Mouse (Mus musculus) embryonic facial prominence, embryonic 13.5 days (tissue): ENCODE results near the gene Tle2. TPM values are rescaled to one million over a fixed set of nuclear protein-coding genes. Genes with fewer than 3 reads are reported as not detected.

ENCODE experiments used
- ATAC-seq: fragments of 200-750 bp; cut with Nextera tagmentation; 2 replicates; pipeline ENCODE4 v1.8.0; 2017; ENCODE audit warnings: low read depth; ENCODE audit not compliant: insufficient number of reproducible peaks, insufficient read depth, low FRiP score, low TSS enrichment
- H3K27ac ChIP-seq: fragments of 300-500 bp; sonication (generic); 2 replicates; pipeline ENCODE4 v1.5.1; 2015; ENCODE audit warnings: moderate library complexity, mild to moderate bottlenecking, inconsistent platforms
- H3K27me3 ChIP-seq: fragments of 300-500 bp; sonication (generic); 2 replicates; pipeline ENCODE4 v1.6.1; 2015; ENCODE audit warnings: mild to moderate bottlenecking, inconsistent platforms
- H3K36me3 ChIP-seq: fragments of 300-500 bp; sonication (generic); 2 replicates; pipeline ENCODE4 v1.6.1; 2015; ENCODE audit warnings: mild to moderate bottlenecking, inconsistent platforms
- H3K4me1 ChIP-seq: fragments of 300-500 bp; sonication (generic); 2 replicates; pipeline ENCODE4 v1.6.1; 2015; ENCODE audit warnings: inconsistent platforms
- H3K4me2 ChIP-seq: fragments of 300-500 bp; sonication (generic); 2 replicates; pipeline ENCODE4 v1.6.1; 2015; ENCODE audit warnings: moderate library complexity, mild to moderate bottlenecking, inconsistent platforms
- H3K4me3 ChIP-seq: fragments of 300-500 bp; sonication (generic); 2 replicates; pipeline ENCODE4 v1.5.1; 2015; ENCODE audit warnings: mild to moderate bottlenecking, inconsistent platforms
- H3K9ac ChIP-seq: fragments of 300-500 bp; sonication (generic); 2 replicates; pipeline ENCODE4 v1.6.1; 2015; ENCODE audit warnings: mild to moderate bottlenecking, inconsistent platforms
- H3K9me3 ChIP-seq: fragments of 300-500 bp; sonication (generic); 2 replicates; pipeline ENCODE4 v1.6.1; 2016; ENCODE audit warnings: inconsistent platforms
- WGBS: fragments of 180-500 bp; shearing (Covaris S2); methylation state at CpG from one replicate; pipeline ENCODE4 v1.1.7; 2015; ENCODE audit warnings: mixed read lengths; 5-methylcytosine and 5-hydroxymethylcytosine counted together
- polyA plus RNA-seq: library from polyadenylated mRNA; unstranded; fragments of >200 nt; fragmentation: Nextera tagmentation; extraction: Ambion mirVana; gene quantifications from 2 replicates; pipeline ENCODE4 v1.2.1, GENCODE M21; 2015

The Tle2 gene
- polyA plus RNA-seq, 1 experiment from 2014 or later: 71.4 TPM

DNA sequence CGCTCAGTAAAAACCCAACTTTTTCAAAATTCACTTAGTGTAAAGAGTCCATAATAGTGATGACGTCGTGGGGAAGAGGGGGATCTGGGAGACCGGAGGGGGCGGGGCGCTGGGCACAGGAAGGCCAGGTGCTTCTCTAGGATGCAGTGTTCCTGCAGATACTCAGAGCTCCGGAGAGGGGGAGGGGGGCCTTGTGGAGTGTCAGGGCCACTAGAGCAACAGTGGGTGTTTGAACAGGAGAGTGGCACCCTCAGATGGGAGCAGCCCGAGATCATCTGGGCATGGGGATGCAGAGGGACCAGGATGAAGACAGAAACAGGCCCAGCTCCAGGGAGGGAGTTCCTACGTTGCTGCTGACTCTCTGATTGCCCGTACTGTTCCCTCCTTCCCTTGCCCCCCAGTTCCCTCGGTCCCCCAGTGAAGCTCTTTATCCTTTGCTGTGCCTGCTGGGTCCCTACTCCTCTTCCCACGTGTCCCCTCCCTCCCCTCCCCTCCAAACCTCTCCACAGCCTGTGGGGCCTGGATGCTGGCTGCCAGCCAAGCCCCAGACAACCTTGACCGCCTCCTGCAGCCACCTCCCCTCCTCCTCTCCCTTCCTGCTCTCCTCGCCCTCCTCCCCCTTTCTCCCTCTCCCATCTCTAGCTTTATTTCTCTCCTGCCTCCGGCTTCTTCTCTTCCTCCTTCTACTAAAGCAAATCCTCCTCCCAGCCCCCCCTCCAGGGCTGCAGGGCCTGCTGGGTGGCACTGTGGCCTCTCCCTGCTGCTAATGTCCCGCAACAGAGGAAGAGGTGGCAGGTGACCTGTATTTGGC is 5.8 kb upstream of the Tle2 start:
- 6% methylated on average over 15 of the region's 16 CpGs for WGBS
- H3K4me2 ChIP-seq: peak overlapping the region; percentile 43
- H3K4me1 ChIP-seq: peaks cover 77% of the 10 kb centered on the region
- peak overlapping the region; percentile 32; the same call in 1 of the 2 replicates for H3K9ac ChIP-seq
- H3K27ac ChIP-seq: peak overlapping the region; percentile 95
- no peaks in the 10 kb centered on the region for H3K9me3 ChIP-seq
- ATAC-seq: no peak
- 0 out of 2 replicates have a peak, but pooled peaks cover 4% of the 10 kb centered on the region for H3K27me3 ChIP-seq
- H3K36me3 ChIP-seq: peaks cover 40% of the 10 kb centered on the region
- no peak overlapping the region for H3K4me3 ChIP-seq

GRCm38 (mm10) chr10:81569507-81570237 is 4.7 kb upstream of the Tle2 start:
- Histone ChIP-seq H3K4me2 (no peak overlapping the region), H3K27ac (peak overlapping the region; percentile 95), H3K36me3 (peaks cover 30% of the 10 kb centered on the region), H3K4me1 (peaks cover 77% of the 10 kb centered on the region), H3K9me3 (no peaks in the 10 kb centered on the region), H3K9ac (no peak overlapping the region), H3K27me3 (peaks cover 10% of the 10 kb centered on the region; the same call in 1 of the 2 replicates), H3K4me3 (no peak overlapping the region)
- ATAC-seq: no peak
- 36% methylated on average over 9 of the region's 9 CpGs for WGBS

DNA sequence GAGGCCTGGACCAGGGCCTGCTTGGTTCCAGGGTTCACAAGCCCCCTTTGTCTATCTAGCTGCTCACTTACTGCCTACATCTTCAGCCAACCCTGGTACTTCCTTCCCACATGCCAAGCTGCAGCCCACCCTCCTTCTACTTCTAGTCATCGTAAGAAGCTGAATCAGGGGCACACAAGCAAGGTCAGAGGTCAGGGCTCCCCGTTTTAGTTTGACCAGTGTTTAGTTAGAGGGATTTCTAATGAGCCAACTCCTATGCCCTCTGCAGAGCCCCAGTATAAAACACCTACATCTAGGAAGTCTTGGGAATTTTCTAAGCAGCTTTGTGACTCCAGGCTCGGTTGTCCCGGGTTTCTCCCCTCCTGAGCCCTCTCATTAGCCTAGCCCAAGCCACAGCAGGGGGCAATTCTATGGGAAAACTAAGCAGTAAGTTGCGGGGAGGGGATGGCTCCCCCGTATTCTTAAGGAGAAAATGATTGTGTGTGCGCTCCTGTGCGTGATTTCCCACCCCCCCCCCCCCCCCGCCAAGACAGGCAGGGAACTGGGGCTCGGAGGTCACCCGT is 4.0 kb upstream of the Tle2 start:
- H3K4me1 ChIP-seq: peaks cover 76% of the 10 kb centered on the region
- no peaks in the 10 kb centered on the region for H3K9me3 ChIP-seq
- 0 out of 2 replicates have a peak, but pooled peaks have one; percentile 1 for ATAC-seq
- H3K4me2 ChIP-seq: peak overlapping the region; percentile 75
- H3K36me3 ChIP-seq: peaks cover 23% of the 10 kb centered on the region
- H3K4me3 ChIP-seq: peak overlapping the region; percentile 44
- H3K27ac ChIP-seq: peak overlapping the region; percentile 95
- peak overlapping the region; percentile 38; the same call in 1 of the 2 replicates for H3K9ac ChIP-seq
- H3K27me3 ChIP-seq: peaks cover 10% of the 10 kb centered on the region; the same call in 1 of the 2 replicates
- WGBS: under 1% methylated on average over 10 of the region's 11 CpGs

- H3K4me1 ChIP-seq: peaks cover 76% of the 10 kb centered on the region
- H3K9me3 ChIP-seq: no peaks in the 10 kb centered on the region
- peaks cover 10% of the 10 kb centered on the region for H3K27me3 ChIP-seq
- H3K27ac ChIP-seq: peak overlapping the region; percentile 95
- peaks cover 17% of the 10 kb centered on the region for H3K36me3 ChIP-seq
- peak overlapping the region; percentile 44 for H3K4me3 ChIP-seq
- peak; percentile 50 for ATAC-seq
- peak overlapping the region; percentile 38; the same call in 1 of the 2 replicates for H3K9ac ChIP-seq
- WGBS: 1% methylated on average over 34 of the region's 34 CpGs
- H3K4me2 ChIP-seq: peak overlapping the region; percentile 75
Measured at GRCm38 (mm10) chr10:81570831-81571500, 3.4 kb upstream of the Tle2 start.

DNA sequence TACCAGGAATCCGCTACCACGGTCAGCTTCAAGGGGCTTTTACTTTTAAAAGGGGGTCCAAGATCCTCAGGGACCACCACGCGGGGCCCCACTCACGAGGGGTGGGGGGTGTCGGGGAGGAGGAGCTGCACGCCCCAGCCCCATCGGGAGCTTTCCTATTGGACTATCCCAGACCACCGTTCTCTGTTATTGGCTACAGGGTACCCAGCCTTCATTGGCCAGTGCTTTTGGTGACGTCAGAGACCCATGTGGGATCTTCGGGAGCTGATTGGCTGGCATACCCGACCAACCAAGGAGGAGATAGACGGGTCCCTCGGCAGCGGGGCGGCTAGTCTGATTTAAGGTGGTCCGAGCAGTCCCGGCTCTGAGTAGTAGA is 2.9 kb upstream of the Tle2 start:
- under 1% methylated on average over 18 of the region's 18 CpGs for WGBS
- Histone ChIP-seq H3K9me3 (no peaks in the 10 kb centered on the region), H3K27me3 (peaks cover 10% of the 10 kb centered on the region), H3K4me1 (peaks cover 78% of the 10 kb centered on the region), H3K4me3 (peak overlapping the region; percentile 44), H3K9ac (peak overlapping the region; percentile 59; the same call in 1 of the 2 replicates), H3K4me2 (peak overlapping the region; percentile 75), H3K27ac (peak overlapping the region; percentile 95), H3K36me3 (peaks cover 11% of the 10 kb centered on the region; the same call in 1 of the 2 replicates)
- ATAC-seq: peak; percentile 91

DNA sequence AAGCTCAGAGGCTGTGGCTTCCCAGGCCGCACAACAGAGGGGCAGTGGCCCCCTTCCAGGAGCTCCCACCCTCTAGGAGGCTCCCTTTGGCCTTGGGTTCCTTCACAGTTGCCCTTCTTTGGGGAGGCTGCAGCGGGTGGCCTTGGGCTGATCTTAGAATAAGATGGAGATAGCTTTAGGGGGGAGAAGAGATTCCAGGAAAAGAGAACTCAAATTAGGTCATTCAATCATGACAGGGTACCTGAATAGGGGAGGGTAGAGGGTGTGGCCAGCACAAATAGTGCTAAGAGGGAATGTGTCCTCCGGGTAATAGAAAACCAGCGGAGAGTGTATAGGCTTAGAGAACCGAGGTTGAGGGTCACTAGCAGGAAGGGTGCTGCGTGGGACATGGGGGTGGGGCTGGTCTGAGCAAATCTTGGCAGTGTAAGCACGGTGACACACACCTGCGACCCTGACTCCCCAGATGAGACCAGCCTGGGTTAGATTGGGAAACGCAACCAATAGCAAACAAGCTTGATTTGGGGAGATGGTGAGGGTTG is 2.2 kb upstream of the Tle2 start:
- peaks cover 13% of the 10 kb centered on the region for H3K27me3 ChIP-seq
- H3K9ac ChIP-seq: peak overlapping the region; percentile 59; the same call in 1 of the 2 replicates
- peak overlapping the region; percentile 75 for H3K4me2 ChIP-seq
- no peaks in the 10 kb centered on the region for H3K9me3 ChIP-seq
- 6% methylated on average over 9 of the region's 9 CpGs for WGBS
- peaks cover 85% of the 10 kb centered on the region for H3K4me1 ChIP-seq
- H3K4me3 ChIP-seq: peak overlapping the region; percentile 44
- H3K36me3 ChIP-seq: peaks cover 7% of the 10 kb centered on the region; the same call in 1 of the 2 replicates
- ATAC-seq: no peak
- H3K27ac ChIP-seq: peak overlapping the region; percentile 95

DNA sequence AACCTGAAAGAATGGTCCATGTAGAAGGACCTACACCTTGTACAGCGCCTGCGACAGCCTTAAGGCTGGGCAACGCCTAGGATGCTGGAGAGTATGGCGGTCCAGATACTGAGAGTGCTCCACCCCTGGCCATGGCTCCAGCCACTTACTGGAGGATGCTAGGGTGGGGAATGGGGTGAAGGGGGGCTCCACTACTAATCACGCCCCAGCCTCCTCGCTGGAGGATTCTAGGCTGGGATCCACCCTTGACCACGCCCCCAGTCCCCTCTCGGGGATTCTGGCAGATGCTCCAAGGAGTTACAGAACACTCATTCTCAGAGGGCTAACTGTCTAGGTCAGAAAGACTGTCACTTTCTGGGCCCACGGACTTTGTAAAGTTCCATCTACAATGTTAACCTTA is 1.4 kb upstream of the Tle2 start:
- H3K36me3 ChIP-seq: peaks cover 11% of the 10 kb centered on the region
- no peak for ATAC-seq
- peaks cover 87% of the 10 kb centered on the region for H3K4me1 ChIP-seq
- peak overlapping the region; percentile 75; the same call in 1 of the 2 replicates for H3K4me2 ChIP-seq
- no peak overlapping the region for H3K4me3 ChIP-seq
- H3K9ac ChIP-seq: 0 out of 2 replicates have a peak overlapping the region, but pooled peaks have one; percentile 27
- H3K27me3 ChIP-seq: peaks cover 14% of the 10 kb centered on the region
- no peaks in the 10 kb centered on the region for H3K9me3 ChIP-seq
- peak overlapping the region; percentile 95 for H3K27ac ChIP-seq
- 14% methylated on average over 9 of the region's 9 CpGs for whole genome bisulfite sequencing

DNA sequence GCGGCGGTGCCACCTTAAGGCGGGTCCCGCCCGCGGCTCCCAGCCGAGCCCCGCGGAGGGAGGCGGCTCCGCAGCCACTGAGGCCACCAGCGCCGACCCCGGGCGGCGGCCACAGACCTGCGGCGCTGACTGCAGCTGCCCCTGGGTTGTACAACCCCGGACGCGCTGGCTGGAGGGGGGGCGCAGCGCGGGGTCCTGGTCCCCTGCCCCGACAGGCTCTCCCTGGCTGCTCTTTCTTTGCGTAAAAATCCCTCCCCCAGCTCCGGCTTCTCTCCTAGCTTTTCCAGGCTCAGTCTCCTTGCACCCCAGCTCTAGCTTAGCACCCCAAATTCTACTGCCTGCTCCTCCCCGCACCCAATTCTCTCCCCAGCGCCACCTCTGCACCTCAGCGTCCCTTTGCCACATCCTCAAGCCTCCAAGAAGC is 859 bp downstream of the Tle2 start:
- H3K4me1 ChIP-seq: peaks cover 76% of the 10 kb centered on the region

DNA sequence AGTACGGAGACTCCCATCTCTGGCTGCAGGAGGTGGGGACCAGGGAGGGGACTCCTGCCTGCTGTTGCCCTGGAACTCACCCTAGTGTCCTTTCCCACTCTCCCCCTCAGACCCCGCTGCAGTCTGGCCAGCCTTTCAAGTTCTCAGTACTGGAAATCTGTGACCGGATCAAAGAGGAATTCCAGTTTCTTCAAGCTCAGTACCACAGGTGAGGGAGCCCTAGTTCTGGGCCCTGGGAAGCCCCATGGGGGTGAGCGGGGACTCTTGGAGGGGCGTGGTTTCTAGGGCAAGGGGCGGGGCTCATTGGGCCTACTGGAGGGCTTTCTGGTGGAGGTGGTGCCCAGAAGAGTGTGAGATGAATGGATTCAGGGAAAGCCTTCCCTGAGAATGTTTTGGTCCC is 1.3 kb downstream of the Tle2 start:
- Histone ChIP-seq H3K9me3 (no peaks in the 10 kb centered on the region), H3K9ac (peak overlapping the region; percentile 88), H3K4me2 (peak overlapping the region; percentile 86), H3K27me3 (peaks cover 14% of the 10 kb centered on the region), H3K36me3 (peaks cover 24% of the 10 kb centered on the region), H3K27ac (peak overlapping the region; percentile 81), H3K4me3 (peak overlapping the region; percentile 77), H3K4me1 (peaks cover 76% of the 10 kb centered on the region)
- ATAC-seq: no peak
- 1% methylated on average over 6 of the region's 6 CpGs for WGBS

More for the DNA sequence above, 859 bp downstream of the Tle2 start:
- peaks cover 14% of the 10 kb centered on the region for H3K27me3 ChIP-seq
- H3K4me3 ChIP-seq: peak overlapping the region; percentile 77
- peak overlapping the region; percentile 88 for H3K9ac ChIP-seq
- WGBS: under 1% methylated on average over 30 of the region's 30 CpGs
- no peaks in the 10 kb centered on the region for H3K9me3 ChIP-seq
- peak overlapping the region; percentile 81 for H3K27ac ChIP-seq
- H3K4me2 ChIP-seq: peak overlapping the region; percentile 86
- no peak for ATAC-seq
- H3K36me3 ChIP-seq: peaks cover 19% of the 10 kb centered on the region

- WGBS: 76% methylated on average over 4 of the region's 4 CpGs
- Histone ChIP-seq H3K4me3 (no peak overlapping the region), H3K27me3 (peaks cover 5% of the 10 kb centered on the region), H3K27ac (no peak overlapping the region), H3K36me3 (peaks cover 56% of the 10 kb centered on the region), H3K4me2 (peak overlapping the region; percentile 27), H3K4me1 (peaks cover 65% of the 10 kb centered on the region), H3K9me3 (no peaks in the 10 kb centered on the region), H3K9ac (peak overlapping the region; percentile 54)
- no peak for ATAC-seq
Measured at GRCm38 (mm10) chr10:81579967-81580366, 5.6 kb downstream of the Tle2 start.
